Mouse (Mus musculus) embryonic facial prominence, embryonic 13.5 days (tissue): ENCODE measurements around the gene Cdkn2aip. TPM values are rescaled to one million over a fixed set of nuclear protein-coding genes. Genes with fewer than 3 reads are reported as not detected.

Experiments used
- polyA plus RNA-seq: library from polyadenylated mRNA; unstranded; fragments of >200 nt; fragmentation: Nextera tagmentation; extraction: Ambion mirVana; gene quantifications from 2 replicates; pipeline ENCODE4 v1.2.1, GENCODE M21; 2015

Cdkn2aip gene
- polyA plus RNA-seq, 1 experiment from 2014 or later = 26.5 TPM

Other genes starting within 250 kb of the Cdkn2aip start
- gene Trappc11, start 180.5 kb downstream of the Cdkn2aip start, polyA plus RNA-seq = 32.2 and 34.4 TPM in 2 replicates
- 46.8 and 54.3 TPM in 2 replicates for gene Rwdd4a, start 180.3 kb downstream of the Cdkn2aip start, polyA plus RNA-seq
- gene Ing2, start 38.4 kb downstream of the Cdkn2aip start, polyA plus RNA-seq = 12.3 and 14.9 TPM in 2 replicates
- not detected in 2 replicates for gene Cldn24, start 108.2 kb upstream of the Cdkn2aip start, polyA plus RNA-seq
- gene Cldn22, start 110.5 kb upstream of the Cdkn2aip start, polyA plus RNA-seq = not detected in 2 replicates